Mouse (Mus musculus) cerebellum, adult 9-11 months (tissue): ENCODE measurements around the gene Tchh.
"Not testable (repeated sequence)": the region's sequence is repeated elsewhere in the genome, so short reads cannot be mapped to it uniquely, and the experiment has no call there.

Source experiments
- DNase-seq: peaks from one replicate; pipeline ENCODE4 v3.0.0; 2022

Tchh gene

DNA sequence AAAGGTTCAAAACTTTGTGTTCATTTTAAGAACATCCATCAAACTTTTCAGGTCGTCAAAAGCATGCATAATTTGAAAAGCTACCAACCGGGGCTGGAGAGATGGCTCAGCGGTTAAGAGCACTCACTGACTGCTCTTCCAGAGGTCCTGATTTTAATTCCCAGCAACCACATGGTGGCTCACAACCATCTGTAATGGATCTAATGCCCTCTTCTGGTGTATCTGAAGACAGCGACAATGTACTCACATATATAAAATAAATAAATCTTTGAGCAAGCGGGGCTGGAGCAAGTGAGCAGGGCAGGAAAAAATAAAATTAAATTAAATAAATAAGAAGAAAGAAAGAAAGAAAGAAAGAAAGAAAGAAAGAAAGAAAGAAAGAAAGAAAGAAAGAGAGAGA, 52.6 kb downstream of the Tchh start:
- DNase-seq, result not testable (repeated sequence)

DNA sequence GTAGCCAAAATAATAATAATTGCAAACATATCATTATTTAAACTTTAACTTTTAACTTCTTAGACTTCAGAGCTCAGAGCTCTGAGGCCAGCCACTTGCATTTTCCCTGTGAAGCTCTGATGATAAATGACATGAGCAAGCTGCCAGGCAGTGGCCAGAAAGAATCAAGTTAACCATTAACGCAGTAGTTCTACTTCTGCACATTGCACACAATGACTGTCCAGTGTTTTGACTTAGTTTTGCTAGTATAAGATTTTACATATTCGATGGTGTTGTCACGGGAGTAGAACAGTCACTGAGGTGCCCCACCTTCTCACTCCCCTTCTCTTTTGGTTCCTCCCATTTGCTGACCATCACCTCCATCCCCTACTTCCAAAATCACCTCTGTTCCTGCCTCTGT, 55.0 kb downstream of the Tchh start:
- DNase-seq, result no peak
